Mouse (Mus musculus) kidney, adult 2 months (tissue): ENCODE results near the gene Cntrob.

ENCODE experiments used
- CTCF ChIP-seq: fragments of 200-500 bp; conservative IDR thresholded peaks from 2 replicates; pipeline ENCODE4 v1.5.1; 2011; ENCODE audit warnings: low read depth, mild to moderate bottlenecking, control low read depth, low read length, moderate library complexity, mixed read lengths; ENCODE audit not compliant: insufficient read depth, insufficient read length
- POLR2A ChIP-seq: fragments of 200-500 bp; IDR thresholded peaks from one replicate; pipeline ENCODE4 v1.6.1; 2011; ENCODE audit warnings: low read depth, low read length, control low read depth

GRCm38 (mm10) chr11:69332713-69333253 lies 9.2 kb upstream of the Cntrob start:
- no peak for TF ChIP-seq CTCF
- no peak for TF ChIP-seq POLR2A
